Mouse (Mus musculus) spleen, postnatal 14 days (tissue): ENCODE measurements around the gene Kcnk5.

ENCODE experiments used
- DNase-seq, 2 experiments: peaks; one replicate each; pipeline ENCODE4 v3.0.0; 2021 to 2022; ENCODE audit warnings: low spot score in 2 of 2

The Kcnk5 gene

GRCm38 (mm10) chr14:20181466-20181921, at the start of gene Kcnk5:
TSS of gene Kcnk5 (minus strand) at chr14:20181809.
- peak; percentile 87 to 91 for DNase-seq

- DNase-seq: no peak
Observed at GRCm38 (mm10) chr14:20230063-20230491, 48.5 kb upstream of the Kcnk5 start.

GRCm38 (mm10) chr14:20229437-20229836, 47.8 kb upstream of the Kcnk5 start:
- no peak for DNase-seq

- no peak for DNase-seq
Observed at GRCm38 (mm10) chr14:20228336-20228735, 46.7 kb upstream of the Kcnk5 start.

- DNase-seq: no peak
Observed at GRCm38 (mm10) chr14:20226982-20227381, 45.4 kb upstream of the Kcnk5 start.

GRCm38 (mm10) chr14:20226488-20226887, 44.9 kb upstream of the Kcnk5 start:
- no peak for DNase-seq

- DNase-seq: no peak
Observed at GRCm38 (mm10) chr14:20225525-20225924, 43.9 kb upstream of the Kcnk5 start.

GRCm38 (mm10) chr14:20224576-20225218, 43.1 kb upstream of the Kcnk5 start:
- no peak for DNase-seq

DNA sequence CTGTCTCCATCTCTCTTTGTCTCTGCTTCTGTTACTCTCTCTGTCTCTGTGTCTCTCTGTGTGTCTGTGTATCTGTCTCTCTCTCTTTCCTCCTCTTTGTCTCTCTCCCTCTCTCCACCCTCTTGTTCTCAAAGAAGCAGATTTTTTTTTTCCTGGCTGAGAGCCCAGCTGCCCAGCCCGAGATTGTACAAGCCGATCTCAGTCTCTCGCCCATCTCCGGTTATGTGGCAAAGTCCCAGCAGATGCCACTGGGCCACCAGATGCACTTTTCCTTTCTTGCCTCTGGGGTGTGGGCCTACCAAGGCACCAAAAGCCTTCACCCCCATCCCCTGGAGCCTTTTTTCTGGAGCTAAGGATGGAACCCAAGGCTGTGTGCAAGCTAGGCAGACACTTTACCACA, 42.6 kb upstream of the Kcnk5 start:
- no peak for DNase-seq

- DNase-seq: no peak
Observed at GRCm38 (mm10) chr14:20223253-20223652, 41.6 kb upstream of the Kcnk5 start.

- DNase-seq: no peak
Observed at GRCm38 (mm10) chr14:20221083-20221482, 39.5 kb upstream of the Kcnk5 start.

GRCm38 (mm10) chr14:20219849-20220248, 38.2 kb upstream of the Kcnk5 start:
- DNase-seq: no peak

- DNase-seq: no peak
Observed at GRCm38 (mm10) chr14:20217299-20217864, 35.8 kb upstream of the Kcnk5 start.

- no peak for DNase-seq
Observed at GRCm38 (mm10) chr14:20216561-20217298, 35.1 kb upstream of the Kcnk5 start.

- no peak for DNase-seq
Observed at GRCm38 (mm10) chr14:20215826-20216225, 34.2 kb upstream of the Kcnk5 start.

DNA sequence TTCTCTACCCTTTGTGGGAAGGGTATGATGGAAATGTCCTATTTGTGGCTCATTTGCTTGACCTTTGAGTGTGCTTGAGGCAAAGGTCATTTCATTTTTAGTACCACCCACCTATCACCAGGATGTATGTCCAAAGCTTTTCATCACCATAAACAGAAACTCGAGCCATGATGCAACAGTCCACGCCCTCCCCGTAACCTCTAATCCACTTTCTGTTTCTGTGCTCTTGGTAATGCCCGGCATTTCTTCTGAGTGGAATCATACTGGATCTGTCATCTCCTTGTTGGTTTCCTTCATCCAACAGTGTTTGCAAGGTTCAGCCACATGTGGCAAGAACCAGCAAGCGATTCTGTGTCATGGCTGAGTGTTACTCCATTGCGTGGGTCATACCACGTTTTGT, 32.5 kb upstream of the Kcnk5 start:
- no peak for DNase-seq

- no peak for DNase-seq
Observed at GRCm38 (mm10) chr14:20211754-20212601, 30.4 kb upstream of the Kcnk5 start.

DNA sequence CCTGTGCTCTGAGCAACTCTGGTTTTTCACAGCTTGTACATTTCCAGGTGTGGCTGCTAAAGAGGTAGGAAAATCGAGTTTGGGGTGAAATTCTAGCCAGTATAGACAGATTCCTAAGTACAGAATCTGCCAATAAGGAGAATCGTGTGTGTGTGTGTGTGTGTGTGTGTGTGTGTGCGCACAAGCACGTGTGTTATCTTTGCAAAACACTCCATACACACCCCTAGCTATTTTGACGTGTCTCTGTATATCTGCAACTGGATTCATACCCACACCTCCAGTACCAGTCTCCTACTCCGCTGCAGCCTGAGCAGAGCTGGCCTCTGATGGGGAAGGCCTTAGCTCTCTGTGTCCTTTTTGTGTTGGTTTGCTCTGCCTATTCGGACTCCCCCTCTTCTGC, 28.3 kb upstream of the Kcnk5 start:
- no peak for DNase-seq

DNA sequence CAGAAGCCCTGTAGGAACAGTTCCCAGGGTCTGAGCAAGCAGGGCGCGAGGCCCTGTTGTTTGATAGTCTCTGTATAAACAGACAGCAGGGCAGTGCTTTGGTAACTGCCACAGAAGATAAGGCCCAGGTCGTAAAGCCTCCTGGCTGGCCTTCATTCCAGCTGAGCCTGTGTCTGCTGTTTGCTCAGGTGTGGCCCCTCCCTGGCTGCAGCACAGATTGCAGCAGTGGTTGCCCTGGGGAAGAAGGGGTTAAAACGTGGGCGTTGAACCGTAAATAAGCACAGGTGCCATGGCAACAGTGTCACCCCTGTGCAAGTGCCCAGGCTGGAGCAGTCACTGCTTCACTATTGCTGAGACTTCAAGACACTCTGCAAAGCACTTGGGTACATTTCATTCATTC, 26.8 kb upstream of the Kcnk5 start:
- DNase-seq: no peak

DNA sequence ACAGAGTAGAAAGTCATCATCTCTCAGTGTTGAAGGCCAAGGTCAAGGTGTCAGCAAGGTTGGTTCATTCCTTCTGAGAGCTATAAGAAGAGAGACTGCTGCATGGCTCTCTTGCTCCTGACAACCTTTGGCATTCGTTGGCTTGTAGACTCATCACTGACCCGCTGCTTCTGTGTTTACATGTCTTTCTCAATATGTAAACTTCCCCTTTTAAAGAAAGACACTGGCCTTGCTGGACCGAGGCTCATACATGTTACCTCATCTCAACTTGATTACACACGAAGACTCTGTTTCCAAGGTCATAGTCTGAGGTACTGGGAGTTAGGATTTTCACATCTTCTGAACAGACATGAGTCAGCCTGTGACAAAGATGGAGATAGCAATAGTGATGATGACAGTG, 24.1 kb upstream of the Kcnk5 start:
- DNase-seq: no peak

- no peak for DNase-seq
Observed at GRCm38 (mm10) chr14:20203301-20203700, 21.7 kb upstream of the Kcnk5 start.

DNA sequence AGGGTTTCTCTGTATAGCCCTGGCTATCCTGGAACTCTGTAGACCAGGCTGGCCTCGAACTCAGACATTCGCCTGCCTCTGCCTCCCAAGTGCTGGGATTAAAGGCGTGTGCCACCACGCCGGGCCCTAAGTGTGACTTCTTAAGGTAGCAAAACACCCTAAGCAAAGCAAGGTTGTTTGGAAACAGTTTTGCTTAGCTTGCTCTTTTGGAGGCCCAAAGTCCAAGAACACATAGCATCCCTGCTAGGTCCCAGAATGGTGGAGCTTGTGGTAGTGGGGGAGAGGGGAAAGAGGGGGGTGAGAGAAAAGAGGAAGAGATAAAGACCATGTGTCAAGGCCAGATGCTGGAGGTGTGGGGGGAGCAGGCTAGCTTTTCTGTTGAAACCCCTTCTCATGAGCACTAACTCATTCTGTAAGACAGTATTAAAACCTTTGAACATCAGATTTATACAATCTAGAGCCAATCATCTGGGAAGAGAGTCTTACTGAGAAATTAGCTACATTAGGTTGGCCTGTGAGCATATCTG, 21.1 kb upstream of the Kcnk5 start:
- no peak for DNase-seq
